Mouse (Mus musculus) B cell, adult 2 months (primary cell): ENCODE measurements around the gene Map7.

Source experiments
- DNase-seq, 2 experiments: peaks; one replicate each; pipeline ENCODE4 v3.0.0; 2022

Map7 gene

GRCm38 (mm10) chr10:20148130-20148772 is at the start of gene Map7:
TSS of gene Map7 (plus strand) at chr10:20148471.
- DNase-seq: peak in 1 of 2 experiments; percentile 7

DNA sequence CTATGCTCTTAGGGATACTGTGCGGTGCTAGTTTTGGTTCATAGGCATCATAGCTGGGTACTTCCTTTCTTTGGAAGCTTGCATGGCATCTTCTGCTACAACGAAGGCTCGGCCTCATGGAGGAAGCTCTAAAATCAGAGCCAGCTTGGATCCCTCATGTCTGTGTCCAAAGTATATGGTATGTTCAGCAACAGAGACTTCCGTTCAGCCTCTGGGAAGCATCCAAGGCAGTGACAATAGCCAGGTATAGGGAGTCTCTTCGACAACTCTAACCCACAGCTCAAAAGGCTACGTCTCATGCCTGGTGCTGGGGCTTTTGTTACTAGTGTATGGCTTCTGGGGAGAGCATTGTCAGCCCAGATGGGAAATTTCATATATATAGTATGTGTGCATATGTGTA is 46.8 kb upstream of the Map7 start:
- no peak for DNase-seq

- DNase-seq: peak; percentile 24 to 31
Observed at GRCm38 (mm10) chr10:20104271-20104931, 43.9 kb upstream of the Map7 start.

DNA sequence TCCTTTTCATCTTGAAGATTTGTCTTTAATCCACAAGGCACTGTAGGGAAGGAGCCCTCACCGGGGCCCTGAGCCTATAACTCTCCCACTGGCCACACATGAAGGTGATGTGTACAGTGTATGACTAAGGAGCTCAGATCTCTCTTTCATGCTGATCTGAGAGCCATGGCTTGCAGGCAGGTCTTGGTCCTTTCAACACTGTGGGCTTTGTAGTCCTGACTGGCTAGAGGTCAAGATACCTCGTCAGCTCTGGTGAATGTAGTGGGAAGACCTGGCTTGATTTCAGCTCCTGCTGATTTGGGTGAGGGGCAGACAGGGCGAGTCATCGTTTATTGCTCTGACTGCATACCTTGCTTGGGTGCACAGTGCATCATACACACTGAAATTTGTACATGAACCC is 42.7 kb upstream of the Map7 start:
- no peak for DNase-seq

DNA sequence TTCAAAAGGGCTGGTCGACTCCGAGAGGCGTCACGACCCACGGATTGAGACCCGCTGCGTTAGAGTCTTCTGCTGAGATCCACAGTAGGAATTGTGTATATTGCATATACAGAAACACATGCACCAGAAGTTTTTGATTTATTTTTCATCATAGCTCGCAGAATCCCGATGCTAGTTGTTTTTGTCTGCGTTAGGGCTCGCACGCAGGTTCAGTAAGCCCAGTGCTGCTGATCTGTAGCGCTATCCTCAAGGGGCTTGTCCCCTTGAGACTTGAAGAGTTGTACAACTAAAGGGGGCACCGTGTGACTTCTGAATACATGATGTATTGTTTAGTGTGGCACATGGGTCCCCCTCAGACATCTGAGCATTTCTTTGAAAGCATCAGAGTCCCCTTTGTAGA is 41.2 kb upstream of the Map7 start:
- no peak for DNase-seq

DNA sequence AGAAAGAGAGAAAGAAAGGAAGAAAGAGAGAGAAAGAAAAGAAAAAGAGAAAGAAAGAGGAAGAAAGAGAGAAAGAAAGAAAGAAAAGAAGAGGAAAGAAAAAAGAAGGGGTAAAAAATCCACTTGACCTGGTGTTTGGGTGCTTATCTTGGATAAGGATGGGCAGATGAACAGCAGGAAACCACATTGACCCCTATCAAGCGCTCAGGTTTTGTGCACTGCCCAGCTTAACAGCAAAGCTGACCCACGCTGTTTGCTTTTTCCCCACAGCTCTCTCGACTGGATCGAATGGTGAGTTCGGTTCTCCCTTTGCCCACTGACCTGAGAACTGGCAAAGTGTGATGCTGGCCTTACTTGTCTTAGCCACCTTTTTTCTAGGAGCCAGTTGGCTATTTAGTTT is 36.8 kb upstream of the Map7 start:
- no peak for DNase-seq

DNA sequence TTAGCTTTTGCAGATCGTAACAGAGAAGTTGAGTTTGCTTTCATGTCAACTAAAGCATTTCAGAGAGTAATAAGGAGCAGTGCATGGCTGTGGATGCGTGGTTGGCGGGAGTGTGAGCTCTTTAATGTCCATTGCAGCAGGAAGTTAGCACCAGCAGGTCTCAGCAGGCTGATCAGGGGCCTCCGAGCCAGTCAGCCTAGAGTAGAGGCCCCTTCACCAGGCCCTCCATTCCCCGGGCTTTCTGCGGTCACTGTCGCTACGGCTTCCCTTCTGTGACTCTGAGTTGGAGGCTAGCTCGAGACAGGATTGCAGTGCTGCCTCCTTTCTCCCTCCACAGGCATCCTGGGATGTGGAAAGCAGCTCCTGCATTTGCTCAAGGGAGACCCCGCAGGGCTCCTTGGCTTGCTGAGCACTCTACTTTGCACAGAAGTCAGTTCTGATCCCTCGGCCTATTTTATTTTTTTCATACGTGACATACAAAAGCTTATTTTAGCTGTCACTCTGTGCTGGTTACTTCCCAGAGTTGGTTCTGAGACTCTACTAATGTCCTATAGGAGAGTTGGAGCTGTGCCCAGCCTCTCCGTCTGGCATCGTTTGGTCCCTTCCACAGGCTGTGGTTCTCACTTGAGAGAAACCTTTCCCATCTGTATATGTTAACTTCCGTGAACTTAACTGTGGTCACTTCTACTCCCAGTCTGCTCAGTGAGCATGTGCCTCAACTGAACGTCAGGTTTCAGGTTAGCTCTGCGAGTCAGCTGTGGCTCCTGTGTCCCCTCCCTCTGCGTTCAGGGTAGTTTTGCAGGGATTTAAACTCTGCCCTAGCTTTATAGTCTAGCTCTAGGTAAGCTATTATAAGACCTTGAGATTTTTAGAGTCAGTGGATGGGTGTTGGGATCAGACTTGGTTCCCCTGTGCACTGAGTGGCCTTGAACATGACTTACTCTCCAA is 36.0 kb upstream of the Map7 start:
- DNase-seq: no peak

- no peak for DNase-seq
Observed at GRCm38 (mm10) chr10:20119504-20120425, 28.5 kb upstream of the Map7 start.

DNA sequence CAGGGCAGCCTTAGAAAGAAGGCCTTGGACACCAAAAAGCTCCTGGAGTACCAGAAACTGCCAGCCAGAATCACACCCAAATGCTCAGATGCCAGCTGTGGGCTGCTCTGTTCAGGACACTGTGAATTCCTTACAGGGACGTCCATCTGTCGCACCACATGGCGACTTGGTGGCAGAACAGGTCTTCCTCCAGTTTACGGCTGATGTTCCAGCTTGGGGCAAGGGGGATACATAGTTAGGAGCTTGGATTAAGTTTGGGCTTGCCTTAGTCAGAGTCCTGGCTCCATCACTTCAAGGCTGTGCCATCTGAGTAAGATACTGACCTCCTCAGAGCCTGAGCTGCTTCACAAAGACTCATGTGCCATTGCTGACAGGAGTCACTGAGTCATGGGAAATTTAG is 26.3 kb upstream of the Map7 start:
- no peak for DNase-seq

- no peak for DNase-seq
Observed at GRCm38 (mm10) chr10:20123401-20123800, 24.9 kb upstream of the Map7 start.

DNA sequence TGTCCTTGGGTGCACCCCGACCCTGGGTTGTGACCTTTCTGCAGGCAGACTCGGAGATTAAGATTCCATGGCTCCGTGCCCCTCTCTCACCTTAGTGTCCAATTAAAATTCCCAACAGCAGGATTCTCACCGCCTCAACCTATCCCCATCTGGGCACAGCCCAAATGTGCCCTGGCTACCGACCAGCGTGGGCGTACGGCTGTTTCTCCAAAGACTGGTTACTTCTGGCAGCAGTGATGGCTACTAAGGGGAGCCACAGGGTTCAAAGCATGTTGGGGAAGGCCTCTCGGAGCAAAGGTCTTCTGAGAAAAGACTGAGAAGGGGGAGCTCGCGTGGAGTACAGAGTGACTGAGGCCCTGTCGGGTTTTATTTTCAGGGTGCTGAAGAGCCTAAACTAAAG is 23.7 kb upstream of the Map7 start:
- DNase-seq: no peak

DNA sequence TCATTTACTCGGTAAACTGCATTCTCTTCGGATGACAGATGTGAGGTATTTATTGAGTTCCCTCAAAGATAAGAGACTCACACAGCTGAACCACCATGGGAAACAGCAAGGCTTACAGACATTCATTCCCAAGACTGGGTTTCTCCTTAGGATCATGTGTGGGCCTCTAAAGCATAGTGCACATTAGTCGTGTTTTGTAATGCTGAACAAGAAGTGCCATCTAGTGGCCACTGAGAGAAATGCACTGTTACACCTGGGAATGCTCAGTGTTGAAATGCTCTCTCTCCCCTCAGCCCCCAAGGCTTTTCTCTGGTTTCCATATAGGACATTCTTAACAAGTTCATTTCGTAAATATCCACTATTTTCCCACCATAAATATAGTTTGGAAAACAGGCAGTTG is 23.0 kb upstream of the Map7 start:
- DNase-seq: peak; percentile 56 to 61

GRCm38 (mm10) chr10:20132933-20133652 is 15.2 kb upstream of the Map7 start:
- DNase-seq: no peak

- DNase-seq: no peak
Observed at GRCm38 (mm10) chr10:20135350-20136058, 12.8 kb upstream of the Map7 start.

GRCm38 (mm10) chr10:20136505-20136904 is 11.8 kb upstream of the Map7 start:
- DNase-seq: no peak

DNA sequence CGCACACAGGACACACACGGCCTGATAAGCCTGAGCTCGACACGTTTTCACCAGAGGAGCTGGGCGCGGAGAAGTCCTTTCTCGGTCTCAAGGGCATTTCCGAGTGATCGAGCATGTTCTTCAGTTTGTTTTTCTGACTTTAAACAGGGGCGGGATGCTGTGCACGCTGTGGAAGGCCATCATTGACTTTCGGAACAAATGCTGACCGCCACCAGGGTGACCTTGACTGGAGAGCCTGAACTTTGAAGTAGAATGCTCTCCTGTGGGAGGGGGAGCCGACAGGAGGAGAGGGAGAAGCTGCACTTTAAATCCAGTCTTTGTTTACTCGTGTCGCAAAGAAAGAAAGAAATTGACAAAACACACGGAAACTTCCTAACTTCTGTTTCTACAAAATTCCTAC is 6.9 kb upstream of the Map7 start:
- DNase-seq: no peak

DNA sequence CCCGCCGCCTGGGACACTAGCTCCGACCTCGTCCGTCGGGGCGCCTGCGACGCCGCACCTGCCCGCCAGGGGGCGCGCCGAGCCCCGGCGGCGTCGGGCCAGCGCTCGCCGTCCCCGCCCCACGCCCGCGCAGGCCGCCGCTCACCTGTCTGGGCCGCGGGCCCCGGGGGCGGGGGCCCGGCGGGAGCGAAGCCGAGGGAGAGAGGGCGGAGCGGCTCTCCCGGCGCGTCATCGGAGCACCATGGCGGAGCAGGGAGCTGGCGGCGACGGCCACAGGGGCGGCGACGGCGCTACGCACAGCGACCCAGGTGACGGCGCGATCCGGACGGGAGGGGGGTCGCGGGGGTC is 476 bp downstream of the Map7 start:
- peak; percentile 62 to 71 for DNase-seq

- DNase-seq: peak; percentile 46 to 54
Observed at GRCm38 (mm10) chr10:20149121-20149834, 1.0 kb downstream of the Map7 start.

GRCm38 (mm10) chr10:20149835-20150355 is 1.6 kb downstream of the Map7 start:
- peak in 1 of 2 experiments; percentile 27 for DNase-seq

DNA sequence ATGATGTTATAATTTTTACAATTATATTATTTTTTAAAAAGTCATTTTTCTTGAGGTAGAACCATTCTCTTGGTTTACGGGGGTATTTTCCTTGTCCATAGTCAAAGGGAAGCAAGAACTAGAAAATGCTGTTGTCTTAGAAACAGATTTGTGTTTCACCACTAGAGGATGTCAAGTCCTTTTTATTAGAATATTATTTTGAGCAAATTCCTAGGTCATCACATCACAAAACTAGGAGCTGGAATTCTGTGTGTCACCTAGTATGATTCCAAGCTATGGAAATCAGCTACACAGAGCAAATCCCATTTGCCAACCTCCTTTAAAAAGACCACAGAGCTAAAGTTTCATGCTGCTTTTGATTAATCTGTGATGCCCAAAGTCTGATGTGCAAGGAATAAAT is 3.9 kb downstream of the Map7 start:
- no peak for DNase-seq
